Mouse (Mus musculus) brain, embryonic 14.5 days (tissue): Measurements from ENCODE around the gene Slc45a3. TPM values are rescaled to one million over a fixed set of nuclear protein-coding genes. Genes with fewer than 3 reads are reported as not detected.
A peak's percentile ranks its signal among the peaks of the same experiment; 100 is the strongest.

Source experiments
- DNase-seq: peaks from one replicate; pipeline ENCODE4 v3.0.0-alpha.2; 2011; ENCODE audit warnings: low read depth
- CTCF ChIP-seq: fragments of 200-500 bp; IDR thresholded peaks from 2 replicates; pipeline ENCODE4 v1.5.1; 2012; ENCODE audit warnings: inconsistent platforms, mild to moderate bottlenecking, moderate library complexity, borderline replicate concordance; ENCODE audit not compliant: insufficient read depth, insufficient read length; ENCODE audit errors: extremely low read depth
- POLR2A ChIP-seq: fragments of 200-500 bp; IDR thresholded peaks from 2 replicates; pipeline ENCODE4 v1.6.1; 2012; ENCODE audit warnings: mild to moderate bottlenecking, inconsistent platforms, borderline replicate concordance; ENCODE audit not compliant: poor library complexity, insufficient read depth, insufficient read length, severe bottlenecking; ENCODE audit errors: extremely low read depth
- polyA plus RNA-seq: library from polyadenylated mRNA; depleted of rRNA; stranded (reverse); fragments of >200 nt; gene quantifications from 2 replicates; pipeline ENCODE4 v1.2.3, GENCODE M21; 2012

Slc45a3 gene
- polyA plus RNA-seq, 1 experiment: 4.1 TPM

- TF ChIP-seq POLR2A: no peak
- no peak for TF ChIP-seq CTCF
- no peak for DNase-seq
Observed at GRCm38 (mm10) chr1:132006046-132006445, 43.3 kb downstream of the Slc45a3 start.

GRCm38 (mm10) chr1:132006721-132007120, 44.0 kb downstream of the Slc45a3 start:
- TF ChIP-seq POLR2A (no peak), CTCF (no peak)
- DNase-seq: no peak

- peak; percentile 96 for DNase-seq
- TF ChIP-seq POLR2A: peak; percentile 76
- no peak for TF ChIP-seq CTCF
Observed at GRCm38 (mm10) chr1:132007282-132007815, 44.6 kb downstream of the Slc45a3 start, which contains the start of gene Elk4. Gene Elk4, plus strand, starts transcription at chr1:132007607.

- DNase-seq: peak; percentile 93
- peak; percentile 92 for TF ChIP-seq POLR2A
- peak; percentile 3; the same call in 1 of the 2 replicates for TF ChIP-seq CTCF
Observed at GRCm38 (mm10) chr1:132007828-132008827, 45.4 kb downstream of the Slc45a3 start.

GRCm38 (mm10) chr1:132008881-132009644, 46.3 kb downstream of the Slc45a3 start:
- no peak for DNase-seq
- TF ChIP-seq CTCF (no peak), POLR2A (no peak)

GRCm38 (mm10) chr1:132010632-132011501, 48.1 kb downstream of the Slc45a3 start:
- TF ChIP-seq CTCF (no peak), POLR2A (no peak)
- no peak for DNase-seq

- DNase-seq: no peak
- no peak for TF ChIP-seq CTCF
- no peak for TF ChIP-seq POLR2A
Observed at GRCm38 (mm10) chr1:132011785-132012184, 49.0 kb downstream of the Slc45a3 start.

- DNase-seq: no peak
- TF ChIP-seq POLR2A (no peak), CTCF (no peak)
Observed at GRCm38 (mm10) chr1:132012861-132013260, 50.1 kb downstream of the Slc45a3 start.

GRCm38 (mm10) chr1:132014800-132015199, 52.0 kb downstream of the Slc45a3 start:
- TF ChIP-seq POLR2A (no peak), CTCF (0 out of 2 replicates have a peak, but pooled peaks have one; percentile 8)
- DNase-seq: no peak

- TF ChIP-seq CTCF (no peak), POLR2A (no peak)
Observed at GRCm38 (mm10) chr1:132016691-132017090, 53.9 kb downstream of the Slc45a3 start.

More at GRCm38 (mm10) chr1:132016691-132017090, 53.9 kb downstream of the Slc45a3 start:
- no peak for DNase-seq
